Mouse (Mus musculus): ENCODE results near the gene Golga4.
A peak's percentile ranks its signal among the peaks of the same experiment; 100 is the strongest.

Golga4 gene

DNA sequence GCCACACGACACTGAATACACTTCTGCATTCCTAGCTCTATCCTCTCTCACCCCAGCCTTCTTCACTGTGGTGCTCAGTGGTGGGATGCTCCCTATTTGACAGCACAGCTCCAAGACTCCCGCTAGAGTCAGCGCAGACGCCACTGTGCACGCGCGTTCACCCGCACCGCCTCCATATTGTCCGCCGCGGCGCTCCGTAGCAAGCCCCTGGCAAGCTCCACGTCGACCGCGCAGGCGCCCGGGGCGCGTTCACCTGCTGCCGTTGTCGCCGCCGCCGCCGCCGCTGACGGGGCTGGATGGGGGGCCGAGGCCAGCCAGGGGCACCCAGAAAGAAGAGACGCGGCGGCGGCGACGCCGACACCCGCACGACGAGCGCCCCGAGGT lies at the start of gene Golga4:
TSS of gene Golga4 (plus strand) at position 248 of the 384 bp plus-strand sequence.
- DNase-seq = peak; percentile 92 to 96

DNA sequence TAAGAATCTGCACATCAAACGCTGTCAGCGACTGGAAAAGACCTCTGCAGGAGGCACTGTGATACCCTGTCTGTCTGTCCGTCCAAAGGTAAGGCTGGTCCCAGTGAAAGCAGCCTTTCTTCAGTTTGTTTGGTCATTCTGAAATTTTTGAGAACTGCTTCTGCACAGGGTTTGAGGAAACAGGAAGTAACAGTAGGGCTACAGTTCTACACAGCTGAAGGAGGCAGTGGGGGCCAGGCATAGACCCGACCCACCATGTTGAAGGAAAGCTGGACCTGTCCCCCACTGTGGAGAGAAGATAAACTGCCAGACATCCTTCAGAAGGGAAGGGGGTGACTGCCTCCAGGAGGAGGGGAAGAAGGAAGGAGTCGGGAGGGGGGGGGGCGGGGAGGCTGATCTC lies 49.7 kb upstream of the Golga4 start:
- no peak for DNase-seq

DNA sequence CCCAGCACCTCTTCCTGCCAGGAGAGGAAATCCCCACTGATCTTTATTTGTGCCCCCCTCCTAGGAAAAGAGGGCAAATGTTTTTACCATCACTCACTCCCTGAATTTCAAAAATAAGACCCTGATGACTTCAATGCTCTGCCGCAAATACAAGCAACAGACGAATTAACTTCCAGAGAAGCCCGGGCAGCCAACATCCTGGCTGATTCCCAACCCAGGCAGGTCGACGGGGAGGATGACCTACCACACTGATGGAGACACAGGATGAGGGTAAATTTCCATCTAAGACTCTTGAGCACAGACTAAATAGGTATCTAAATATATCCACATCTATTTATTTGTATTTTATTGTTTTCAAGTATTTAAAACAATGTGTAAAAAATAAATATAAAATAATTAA lies 48.0 kb upstream of the Golga4 start:
- DNase-seq = no peak

DNA sequence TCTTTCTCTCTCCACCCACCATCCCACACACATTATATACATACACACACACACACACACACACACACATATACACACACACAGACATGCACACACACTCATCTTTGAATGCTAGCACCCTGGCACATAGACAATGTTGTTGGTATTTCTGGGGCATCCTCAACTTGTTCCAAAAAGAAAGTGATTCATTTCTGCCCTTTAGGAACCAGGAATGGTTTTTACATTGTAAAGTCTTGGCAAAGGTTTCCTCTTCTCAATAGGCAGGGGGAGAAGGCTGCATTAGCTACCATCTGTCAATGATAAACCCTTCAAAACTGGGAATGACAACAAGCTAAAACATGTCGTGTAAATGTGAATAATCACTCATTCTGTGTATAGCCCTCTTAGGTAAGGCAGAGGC lies 42.0 kb upstream of the Golga4 start:
- DNase-seq = no peak

DNA sequence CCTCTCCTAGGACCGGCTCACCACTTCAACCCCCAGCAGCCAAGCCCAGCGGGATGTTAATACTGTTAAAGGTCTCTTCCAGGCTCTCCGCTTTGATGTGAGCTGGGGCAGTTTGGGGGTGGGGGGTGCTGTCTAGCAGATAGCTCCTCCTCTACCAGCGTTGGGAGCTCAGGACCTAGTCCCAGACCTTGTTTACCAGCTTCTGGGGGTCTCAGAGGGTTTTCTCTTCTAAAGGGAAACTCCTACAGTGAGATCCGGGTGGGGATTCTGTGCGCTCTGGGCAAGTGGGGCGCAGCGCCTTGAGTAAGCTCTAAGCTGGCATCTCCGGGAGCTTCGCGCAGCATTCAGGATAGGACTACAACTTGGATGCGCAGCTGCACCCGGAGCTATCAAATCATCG lies 37.8 kb upstream of the Golga4 start:
- no peak for DNase-seq

DNA sequence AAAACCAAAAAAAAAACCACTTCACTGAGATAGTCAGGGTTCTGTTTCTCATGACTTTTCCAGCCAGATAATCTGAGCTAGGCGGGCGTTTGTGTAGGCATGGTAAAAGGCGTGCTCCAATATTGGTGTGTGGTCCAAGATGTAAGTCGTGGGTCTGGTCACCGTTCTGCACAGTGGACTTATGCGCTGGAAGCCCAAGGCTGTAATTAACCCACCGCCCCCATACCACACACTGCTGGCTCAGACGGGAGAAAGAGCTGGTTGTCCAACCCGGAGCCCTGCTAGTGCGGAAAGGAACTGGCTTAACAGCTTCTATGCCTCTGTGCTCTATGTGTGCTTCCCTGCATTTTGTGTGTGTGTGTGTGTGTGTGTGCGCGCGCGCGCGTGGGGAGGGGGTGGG lies 36.8 kb upstream of the Golga4 start:
- DNase-seq = no peak

DNA sequence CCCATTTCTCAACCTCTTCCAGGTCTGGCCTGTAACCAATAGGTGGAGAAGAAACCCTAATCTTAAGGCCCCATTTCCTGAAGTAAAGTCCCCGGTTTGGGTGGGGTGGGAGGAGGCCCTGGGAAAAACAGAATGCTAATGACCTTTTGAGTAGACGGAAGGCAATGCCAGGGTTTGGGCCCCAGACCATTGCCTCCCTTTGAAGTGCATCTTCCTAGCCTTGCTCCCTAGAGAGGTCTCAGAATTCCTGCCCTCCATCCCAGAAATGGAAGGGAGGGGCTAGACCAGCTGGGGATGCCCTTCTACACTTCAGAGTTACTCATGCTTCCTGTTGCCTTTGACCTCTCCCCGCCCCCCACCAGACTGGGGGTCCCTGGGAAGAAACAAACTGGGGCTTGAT lies 34.8 kb upstream of the Golga4 start:
- DNase-seq = no peak

DNA sequence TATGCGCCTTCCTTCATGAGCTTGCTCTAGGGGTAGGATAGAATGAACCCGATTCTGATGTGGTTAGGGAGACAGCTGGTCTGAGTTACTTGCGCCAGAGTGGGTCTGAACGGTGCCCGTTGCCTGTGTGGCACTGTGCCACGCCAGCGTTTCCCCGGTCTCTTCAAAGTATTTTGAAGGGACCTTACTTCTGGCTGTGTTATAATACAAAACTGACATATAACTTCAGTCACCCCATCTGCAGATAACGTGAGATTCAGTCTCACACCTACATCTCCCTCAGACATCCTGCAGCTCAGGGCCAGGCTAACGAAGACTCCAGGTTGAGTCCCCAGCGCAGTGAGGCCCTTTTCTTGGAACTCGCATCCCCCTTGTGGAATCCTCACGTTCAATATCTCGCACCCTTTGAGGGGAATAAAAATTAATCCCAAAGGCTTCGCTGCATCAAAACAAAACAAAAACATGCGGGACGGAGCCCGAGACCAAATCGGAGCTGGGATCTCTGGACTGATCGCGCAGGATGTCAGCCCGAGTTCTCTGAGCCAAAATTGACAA lies 29.8 kb upstream of the Golga4 start:
- no peak for DNase-seq

DNA sequence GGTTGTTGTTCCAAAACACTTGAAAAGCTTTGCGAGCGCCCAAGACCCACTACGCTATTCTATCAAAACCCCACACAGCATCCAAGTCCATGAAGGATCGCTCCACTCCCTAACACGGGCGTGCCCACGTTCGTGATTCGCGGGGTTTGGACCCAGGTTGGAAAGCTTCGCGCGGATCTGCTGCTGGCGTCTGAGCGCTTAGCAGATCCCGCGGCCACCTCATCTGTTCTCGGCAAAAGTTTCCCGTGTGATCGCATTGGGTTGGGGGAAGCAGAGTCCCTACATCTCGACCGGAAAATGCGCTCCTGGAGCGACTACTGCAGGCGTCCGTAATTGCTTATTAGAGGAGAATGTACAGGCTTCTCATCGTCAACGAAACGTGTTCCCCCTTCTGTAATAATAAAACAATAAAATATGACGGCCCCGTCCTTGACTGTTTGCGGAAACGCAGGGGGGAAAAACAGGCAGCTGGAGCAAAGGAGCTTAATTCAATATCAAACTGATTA lies 29.2 kb upstream of the Golga4 start:
- DNase-seq = no peak

DNA sequence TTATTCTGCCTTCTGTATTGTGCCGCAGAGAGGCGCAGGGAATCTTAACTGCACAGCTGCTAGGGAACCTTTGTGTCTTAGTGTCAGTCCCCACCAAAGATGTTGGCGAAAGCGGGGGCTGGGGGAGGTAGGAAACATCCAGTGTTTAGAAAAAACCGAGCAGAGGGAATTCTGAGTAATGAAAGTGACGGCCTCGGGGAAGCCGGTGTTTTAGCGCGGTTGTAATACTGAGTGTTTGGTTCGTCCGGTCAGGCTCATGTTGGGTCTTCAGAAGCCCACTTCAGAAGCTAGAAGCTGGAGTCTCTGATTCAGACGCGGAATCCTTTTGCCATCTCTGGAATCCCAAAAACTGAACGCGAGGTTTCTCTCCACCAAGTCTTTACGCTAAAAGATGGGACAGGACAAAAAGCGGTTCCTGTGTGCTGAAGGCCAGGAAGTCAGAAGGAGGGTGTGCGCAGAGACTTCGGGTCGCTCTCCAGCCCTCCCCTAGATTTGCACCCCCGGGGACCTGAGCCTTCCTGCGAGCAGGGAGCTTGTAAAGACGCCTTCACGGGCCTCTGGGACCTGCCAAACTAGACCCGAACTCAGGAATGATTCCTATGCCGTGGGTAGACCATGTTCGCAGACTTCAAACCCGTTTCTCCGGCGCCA lies 28.7 kb upstream of the Golga4 start:
- DNase-seq = peak in 1 of 2 experiments; percentile 13

DNA sequence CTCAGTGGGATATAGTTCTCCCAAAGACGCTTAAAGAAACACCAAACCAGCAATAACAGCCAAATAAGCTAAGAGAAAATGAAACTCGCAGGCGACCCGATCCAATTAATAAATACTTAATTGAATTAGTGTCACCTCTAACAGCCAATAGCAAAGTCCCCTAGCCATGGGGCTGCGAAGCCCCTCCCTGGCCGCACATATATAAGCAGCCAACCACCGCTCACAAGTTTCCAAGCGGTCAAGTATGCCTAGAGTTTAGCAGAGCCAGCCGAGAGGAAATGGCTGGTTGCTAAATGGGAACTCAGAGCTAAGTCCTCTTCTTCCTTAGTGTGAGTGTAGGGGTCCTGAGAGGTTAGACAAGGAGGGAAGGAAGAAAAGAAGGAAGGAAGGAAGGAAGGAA lies 28.1 kb upstream of the Golga4 start, which contains the start of gene Eomes:
TSS of gene Eomes (plus strand) at position 252 of the 400 bp plus-strand sequence.
- DNase-seq = no peak

DNA sequence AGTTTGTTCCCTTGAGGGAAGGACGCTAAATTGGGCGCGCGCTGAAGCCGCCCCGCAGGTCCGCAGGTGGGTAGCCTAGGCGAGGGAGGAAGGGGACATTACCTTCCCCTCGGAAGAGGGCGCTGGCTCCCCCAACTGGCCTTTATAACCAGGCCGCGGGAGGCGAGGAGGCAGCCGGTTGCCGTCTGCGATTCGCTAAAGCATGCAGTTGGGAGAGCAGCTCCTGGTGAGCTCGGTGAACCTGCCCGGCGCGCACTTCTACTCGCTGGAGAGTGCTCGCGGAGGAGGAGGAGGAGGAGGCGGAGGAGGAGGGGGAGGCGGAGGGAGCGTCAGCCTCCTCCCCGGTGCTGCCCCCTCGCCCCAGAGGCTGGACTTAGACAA lies 27.6 kb upstream of the Golga4 start:
- peak; percentile 42 to 59 for DNase-seq

DNA sequence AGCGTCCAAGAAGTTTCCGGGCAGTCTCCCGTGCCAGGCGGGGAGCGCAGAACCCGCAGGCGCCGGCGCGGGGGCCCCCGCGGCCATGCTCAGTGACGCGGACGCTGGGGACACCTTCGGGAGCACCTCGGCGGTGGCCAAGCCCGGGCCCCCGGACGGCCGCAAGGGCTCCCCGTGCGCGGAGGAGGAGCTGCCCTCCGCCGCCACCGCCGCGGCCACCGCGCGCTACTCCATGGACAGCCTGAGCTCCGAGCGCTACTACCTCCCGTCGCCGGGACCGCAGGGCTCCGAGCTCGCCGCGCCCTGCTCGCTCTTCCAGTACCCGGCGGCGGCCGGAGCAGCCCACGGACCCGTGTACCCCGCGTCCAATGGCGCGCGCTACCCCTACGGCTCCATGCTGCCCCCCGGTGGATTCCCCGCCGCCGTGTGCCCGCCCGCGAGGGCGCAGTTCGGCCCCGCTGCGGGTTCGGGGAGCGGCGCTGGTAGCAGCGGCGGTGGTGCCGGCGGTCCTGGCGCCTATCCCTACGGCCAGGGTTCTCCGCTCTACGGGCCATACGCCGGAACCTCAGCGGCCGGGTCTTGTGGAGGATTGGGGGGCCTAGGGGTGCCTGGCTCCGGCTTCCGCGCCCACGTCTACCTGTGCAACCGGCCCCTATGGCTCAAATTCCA lies 27.1 kb upstream of the Golga4 start:
- DNase-seq = peak in 1 of 2 experiments; percentile 68

DNA sequence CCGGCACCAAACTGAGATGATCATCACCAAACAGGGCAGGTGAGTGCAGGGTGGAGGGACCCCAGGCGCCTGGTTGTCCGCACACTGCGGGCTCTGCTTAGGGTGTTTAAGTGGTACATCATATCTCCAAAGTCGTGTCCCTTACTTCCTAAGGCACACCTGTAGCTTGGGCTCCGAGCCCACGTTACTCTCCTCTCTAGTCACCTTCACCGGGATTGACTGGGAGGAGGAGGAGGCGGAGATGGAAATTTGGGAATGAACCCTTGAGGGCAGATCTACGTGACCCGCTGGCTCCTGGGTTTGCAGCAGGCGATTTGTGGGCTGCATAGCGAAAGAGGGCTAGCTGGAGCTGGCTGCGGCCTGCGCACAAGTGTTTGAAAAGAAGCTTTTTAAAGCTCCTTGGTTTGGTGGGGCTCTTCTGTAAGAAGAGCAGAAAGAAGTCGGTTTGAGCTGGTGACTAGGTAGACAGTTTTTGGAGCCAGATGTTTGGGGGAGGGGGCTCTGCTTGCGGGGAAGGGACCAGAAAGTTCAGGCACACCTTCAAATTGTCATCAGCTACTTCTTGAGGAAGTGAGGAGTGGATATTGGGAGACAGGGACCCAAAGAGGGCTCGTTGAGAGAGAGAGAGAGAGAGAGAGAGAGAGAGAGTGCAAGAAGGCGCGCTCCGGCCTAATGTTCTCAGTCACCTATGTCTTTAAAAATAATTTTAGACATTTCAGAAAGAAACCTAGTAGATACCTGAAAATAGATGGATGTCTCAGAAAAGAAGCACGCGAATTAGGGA lies 26.4 kb upstream of the Golga4 start:
- no peak for DNase-seq

DNA sequence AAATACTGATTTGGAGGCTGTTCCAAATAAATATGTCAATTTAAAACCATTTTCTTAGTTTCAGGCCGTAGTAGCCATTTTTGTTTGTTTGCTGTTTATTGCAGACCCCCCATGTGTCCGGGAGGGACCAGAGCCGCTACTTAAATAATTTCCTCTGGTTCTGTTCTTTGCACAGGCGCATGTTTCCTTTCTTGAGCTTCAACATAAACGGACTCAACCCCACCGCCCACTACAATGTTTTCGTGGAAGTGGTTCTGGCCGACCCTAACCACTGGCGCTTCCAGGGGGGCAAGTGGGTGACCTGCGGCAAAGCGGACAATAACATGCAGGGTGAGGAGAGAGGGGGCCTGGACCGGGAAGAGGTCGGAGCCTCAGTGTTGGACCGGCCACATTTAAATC lies 25.8 kb upstream of the Golga4 start:
- DNase-seq = no peak

DNA sequence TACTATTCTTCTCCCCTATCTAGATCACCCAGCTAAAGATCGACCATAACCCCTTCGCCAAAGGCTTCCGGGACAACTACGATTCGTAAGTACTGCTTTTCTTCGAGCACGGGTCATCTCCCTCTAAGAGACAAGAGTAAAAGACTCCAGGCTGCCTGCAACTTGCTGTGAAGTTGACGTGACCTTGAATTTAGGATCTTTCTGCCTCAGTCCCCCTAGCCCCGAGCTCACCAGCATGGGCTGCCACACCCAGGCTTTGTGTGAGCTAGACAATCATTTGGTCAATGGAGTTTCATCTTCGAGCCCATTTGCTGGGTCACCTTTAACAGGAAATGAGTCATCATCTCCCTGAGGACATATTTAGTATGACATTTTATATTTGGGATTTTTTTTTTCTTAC lies 23.9 kb upstream of the Golga4 start:
- DNase-seq = no peak

DNA sequence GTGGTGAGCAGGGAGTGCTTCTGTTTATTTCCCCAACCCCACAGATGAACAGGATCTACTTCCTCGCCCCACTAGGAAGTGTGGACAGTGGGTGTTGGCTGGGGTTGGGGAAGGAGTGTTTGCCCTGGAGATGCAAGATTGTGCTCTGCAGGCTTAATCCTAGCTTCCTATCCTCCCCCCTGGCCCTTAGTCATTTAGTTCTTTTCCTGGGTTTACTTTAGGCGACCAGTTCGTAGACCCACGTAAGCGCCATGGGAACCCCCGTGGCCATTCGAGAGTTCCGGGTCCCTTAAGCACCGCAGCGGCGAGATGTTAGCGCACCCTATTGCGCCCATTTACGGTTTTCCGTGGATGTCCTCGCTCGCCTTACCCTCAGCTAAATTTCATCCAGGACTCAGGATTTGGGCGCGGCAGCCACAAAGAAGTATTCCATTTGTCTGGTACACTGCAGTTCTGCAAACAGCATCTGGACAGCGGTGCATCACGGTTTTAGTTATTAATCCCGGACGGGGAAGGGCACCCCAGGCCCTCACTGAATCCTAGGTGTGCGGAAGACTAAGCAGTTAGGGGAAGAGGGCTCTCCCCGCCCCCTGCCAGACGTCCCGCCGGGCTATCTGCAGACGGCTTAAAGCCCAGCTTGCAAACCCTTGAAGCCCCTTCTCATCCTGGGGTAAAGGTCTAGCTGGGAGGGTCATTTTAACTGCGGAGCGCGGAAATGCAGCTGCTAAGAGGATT lies 19.5 kb upstream of the Golga4 start:
- no peak for DNase-seq

DNA sequence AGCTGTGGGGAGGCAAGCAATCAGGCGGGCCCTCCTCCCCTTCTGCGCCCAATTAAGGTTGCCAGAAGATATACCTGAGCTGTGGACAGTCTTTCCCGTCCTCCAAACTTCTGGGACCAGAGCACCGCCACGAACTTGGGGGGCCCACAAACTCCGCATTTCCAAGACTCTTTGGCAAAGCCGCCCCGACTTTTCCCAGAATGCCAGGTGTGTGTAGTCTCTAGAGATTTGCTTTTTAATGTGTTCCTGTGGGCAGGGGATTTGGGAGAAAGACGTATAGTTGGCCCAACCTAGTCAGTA lies 19.0 kb upstream of the Golga4 start:
- no peak for DNase-seq

DNA sequence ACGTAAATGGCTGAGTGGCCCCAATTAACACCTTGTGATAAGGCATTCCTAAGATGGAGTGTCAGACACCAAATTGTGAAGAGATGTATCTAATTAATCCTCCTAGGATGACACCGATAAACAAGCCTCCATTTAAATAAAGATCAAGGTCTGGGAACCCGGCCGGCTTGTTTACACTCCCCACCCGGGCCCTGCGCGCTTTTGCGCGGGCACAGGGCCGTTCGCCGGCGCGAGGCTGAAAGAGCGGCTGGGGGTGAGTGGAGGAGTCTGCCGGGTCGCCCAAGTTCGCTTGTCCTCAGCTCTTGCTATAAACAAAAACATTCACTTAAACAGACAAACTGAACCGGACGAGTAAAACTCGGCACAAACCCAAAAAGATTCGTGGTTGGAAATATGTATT lies 18.4 kb upstream of the Golga4 start:
- no peak for DNase-seq

DNA sequence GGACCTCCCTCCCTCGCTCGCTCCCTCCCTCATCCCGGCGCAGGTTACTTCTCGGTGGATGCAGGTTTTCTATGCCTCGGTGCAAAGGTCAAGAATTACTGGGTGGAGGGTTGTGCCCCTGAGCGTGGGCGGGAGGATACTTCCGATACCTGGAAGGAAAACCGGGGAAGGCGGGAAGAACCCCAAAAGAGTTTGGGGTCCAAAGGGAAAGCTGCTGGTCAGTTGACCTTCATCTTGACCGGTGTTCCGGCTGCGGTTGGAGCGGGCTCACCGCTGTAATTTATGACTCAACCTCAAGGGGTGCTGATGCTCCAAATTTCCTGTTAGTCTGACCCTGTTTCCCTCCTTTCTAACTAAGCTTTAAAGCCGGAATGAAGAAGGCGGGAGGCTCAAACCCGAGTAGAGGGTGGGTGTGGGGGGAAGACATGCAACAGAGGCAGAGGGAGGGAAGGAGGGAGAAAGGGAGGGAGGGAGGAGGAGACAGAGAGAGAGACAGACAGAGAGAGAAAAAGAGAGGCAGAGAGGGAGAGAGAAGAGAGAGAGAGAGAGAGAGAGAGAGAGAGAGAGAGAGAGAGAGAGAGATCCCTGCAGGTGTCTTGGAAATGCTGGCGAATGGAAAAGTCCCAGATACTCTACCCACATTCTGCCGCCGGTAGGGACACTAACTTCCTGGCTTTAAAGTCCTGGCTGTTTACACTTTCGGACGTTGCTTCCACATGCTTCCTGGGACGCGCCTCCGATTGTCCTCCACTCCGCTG lies 17.8 kb upstream of the Golga4 start:
- DNase-seq = peak; percentile 54 to 74

DNA sequence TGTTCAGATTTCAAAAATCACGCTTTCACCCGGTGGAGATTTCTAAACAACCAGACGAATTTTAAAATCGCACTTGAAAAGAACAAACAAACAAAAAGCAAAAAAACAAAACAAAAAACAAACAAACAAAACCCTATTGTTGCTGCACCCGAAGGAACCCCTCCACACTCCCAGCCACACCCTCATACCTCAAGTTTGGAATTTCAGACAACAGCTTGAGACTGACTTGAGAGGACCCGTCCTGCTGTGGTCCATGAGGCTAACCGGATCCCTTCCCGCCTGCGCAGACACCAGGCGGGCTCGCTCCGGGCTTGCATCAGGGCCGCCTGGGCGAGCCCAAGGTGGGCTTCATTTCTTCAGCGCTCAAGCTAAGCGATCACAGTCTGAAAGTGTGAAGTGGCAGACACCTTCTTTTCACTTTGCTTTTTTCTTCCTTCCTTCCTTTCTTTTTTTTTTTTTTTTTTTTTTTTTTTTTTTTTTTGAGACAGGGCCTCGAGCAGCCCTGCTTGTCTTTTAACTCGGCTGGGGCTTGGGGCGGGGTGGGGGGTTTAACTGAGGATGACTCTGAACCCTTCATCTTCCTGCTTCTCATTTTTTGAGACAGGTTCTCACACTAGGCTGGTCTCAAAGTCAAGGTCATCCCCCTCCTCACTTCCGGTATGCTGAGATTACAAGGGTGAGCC lies 17.0 kb upstream of the Golga4 start:
- DNase-seq = no peak

DNA sequence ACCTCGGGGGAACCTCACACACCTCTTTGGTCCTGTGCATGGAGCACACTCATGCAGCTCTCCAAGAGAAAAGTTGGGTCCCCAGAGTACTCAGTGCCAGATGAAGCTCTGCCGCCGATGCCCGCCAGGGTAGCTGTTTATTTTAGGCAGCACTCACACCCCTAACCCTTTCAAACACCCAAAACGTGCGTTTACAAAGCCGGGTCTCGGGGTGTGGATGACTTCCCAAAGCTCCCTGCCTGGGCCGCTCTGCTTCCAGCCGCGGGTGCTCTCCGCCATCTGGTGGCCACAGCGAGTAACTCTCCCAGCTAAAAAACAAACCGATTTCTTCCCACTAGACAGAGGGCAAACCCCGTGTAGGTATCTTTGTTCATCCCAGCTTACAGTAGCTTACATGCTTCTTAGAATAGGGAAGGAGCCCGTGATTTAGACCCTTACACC lies 16.5 kb upstream of the Golga4 start:
- DNase-seq = peak; percentile 62 to 84
